Mouse (Mus musculus) neutrophil, adult 65 days (primary cell): Measurements from ENCODE around the gene Bpifb1. TPM values are rescaled to one million over a fixed set of nuclear protein-coding genes. Genes with fewer than 3 reads are reported as not detected.

Experiments
- total RNA-seq: library from RNA; stranded (reverse); gene quantifications from 2 replicates; pipeline ENCODE4 v1.2.4, GENCODE M21; 2023

Bpifb1 gene
- not detected in 2 replicates for total RNA-seq

GRCm38 (mm10) chr2:154190546-154191258, at the start of gene Bpifb1:
Gene Bpifb1, plus strand, starts transcription at chr2:154190818.

GRCm38 (mm10) chr2:154142580-154142979, 48.0 kb upstream of the Bpifb1 start, which contains the start of gene Bpifa1:
Gene Bpifa1, plus strand, starts transcription at chr2:154142880.

GRCm38 (mm10) chr2:154162307-154162706, 28.3 kb upstream of the Bpifb1 start, which contains the start of gene Bpifa5:
Gene Bpifa5, plus strand, starts transcription at chr2:154162607.

GRCm38 (mm10) chr2:154223265-154223916, 32.8 kb downstream of the Bpifb1 start, which contains the start of gene Bpifb5:
Gene Bpifb5, plus strand, starts transcription at chr2:154223742.

GRCm38 (mm10) chr2:154257554-154257953, 66.9 kb downstream of the Bpifb1 start, which contains the start of gene Bpifb9a:
Gene Bpifb9a, plus strand, starts transcription at chr2:154257854.

Other genes with a start within 250 kb of the Bpifb1 start
- gene Bpifa6, start 215.9 kb upstream of the Bpifb1 start, total RNA-seq: not detected in 2 replicates
- not detected in 2 replicates for gene Bpifa2, start 182.6 kb upstream of the Bpifb1 start, total RNA-seq
- gene Bpifa3, start 60.5 kb upstream of the Bpifb1 start, total RNA-seq: not detected in 2 replicates
- not detected in 2 replicates for gene Bpifa1, start 47.9 kb upstream of the Bpifb1 start, total RNA-seq
- not detected in 2 replicates for gene Bpifa5, start 28.2 kb upstream of the Bpifb1 start, total RNA-seq
- gene Bpifb5, start 32.9 kb downstream of the Bpifb1 start, total RNA-seq: not detected in 2 replicates
- gene Bpifb9a, start 67.0 kb downstream of the Bpifb1 start, total RNA-seq: not detected in 2 replicates
- not detected in 2 replicates for gene Bpifb9b, start 116.4 kb downstream of the Bpifb1 start, total RNA-seq
- gene Cdk5rap1, start 182.2 kb downstream of the Bpifb1 start, total RNA-seq: 6.5 and 7.6 TPM in 2 replicates
- 0.98 and 1.4 TPM in 2 replicates for gene Snta1, start 217.3 kb downstream of the Bpifb1 start, total RNA-seq
- 18.3 and 30.7 TPM in 2 replicates for gene Cbfa2t2, start 245.7 kb downstream of the Bpifb1 start, total RNA-seq